Mouse (Mus musculus) stomach, postnatal 0 days (tissue): ENCODE data around the gene Irf6. TPM values are rescaled to one million over a fixed set of nuclear protein-coding genes. Genes with fewer than 3 reads are reported as not detected.

ENCODE experiments used
- ATAC-seq: fragments of 200-750 bp; cut with Nextera tagmentation; 2 replicates; pipeline ENCODE4 v1.8.0; 2017; ENCODE audit not compliant: low FRiP score, low TSS enrichment
- DNase-seq: peaks from one replicate; pipeline ENCODE4 v3.0.0-alpha.2; 2016; ENCODE audit warnings: low spot score
- H3K27ac ChIP-seq: fragments of 300-500 bp; sonication (generic); replicated peaks from 2 replicates; pipeline ENCODE4 v1.5.1; 2014; ENCODE audit warnings: mild to moderate bottlenecking, control low read depth
- H3K27me3 ChIP-seq: fragments of 300-500 bp; sonication (generic); 2 replicates; pipeline ENCODE4 v1.6.1; 2014; ENCODE audit warnings: low read length; ENCODE audit not compliant: control insufficient read depth, insufficient read depth
- H3K36me3 ChIP-seq: fragments of 300-500 bp; sonication (generic); 2 replicates; pipeline ENCODE4 v1.6.1; 2014; ENCODE audit warnings: low read length, mixed read lengths; ENCODE audit not compliant: control insufficient read depth, insufficient read depth
- H3K4me1 ChIP-seq: fragments of 300-500 bp; sonication (generic); replicated peaks from 2 replicates; pipeline ENCODE4 v1.6.1; 2014; ENCODE audit warnings: antibody characterized with exemption; ENCODE audit not compliant: control insufficient read depth, insufficient read depth
- H3K4me2 ChIP-seq: fragments of 300-500 bp; sonication (generic); replicated peaks from 2 replicates; pipeline ENCODE4 v1.6.1; 2014; ENCODE audit warnings: low read depth, mild to moderate bottlenecking, control low read depth, moderate library complexity
- H3K4me3 ChIP-seq: fragments of 300-500 bp; sonication (generic); 2 replicates; pipeline ENCODE4 v1.5.1; 2014; ENCODE audit warnings: low read depth, low read length, control low read depth
- H3K9ac ChIP-seq: fragments of 300-500 bp; sonication (generic); 2 replicates; pipeline ENCODE4 v1.6.1; 2014; ENCODE audit warnings: mild to moderate bottlenecking, low read length, control low read depth, mixed read lengths
- H3K9me3 ChIP-seq: fragments of 300-500 bp; sonication (generic); 2 replicates; pipeline ENCODE4 v1.6.1; 2016; ENCODE audit warnings: low read length; ENCODE audit not compliant: control insufficient read depth
- CTCF ChIP-seq: IDR thresholded peaks from 2 replicates; pipeline ENCODE4 v1.5.1; 2016; ENCODE audit warnings: antibody characterized with exemption, low read depth, mild to moderate bottlenecking, moderate library complexity
- EP300 ChIP-seq: optimal IDR thresholded peaks from 2 replicates; pipeline ENCODE3; 2016; ENCODE audit warnings: antibody characterized with exemption
- WGBS: fragments of 180-500 bp; shearing (Covaris S2); extraction: QIAGEN DNeasy Blood & Tissue Kit; methylation state at CpG from one replicate; pipeline ENCODE4 v1.1.7; 2014; 5-methylcytosine and 5-hydroxymethylcytosine counted together
- polyA plus RNA-seq: library from polyadenylated mRNA; unstranded; fragments of >200 nt; fragmentation: Nextera tagmentation; extraction: Ambion mirVana; gene quantifications from 2 replicates; pipeline ENCODE4 v1.2.1, GENCODE M21; 2015

Gene Irf6
- polyA plus RNA-seq, 1 experiment from 2014 or later = 40.7 TPM

- Histone ChIP-seq H3K27ac (no peak overlapping the region), H3K9ac (no peak overlapping the region), H3K4me3 (no peak overlapping the region), H3K4me2 (no peak overlapping the region), H3K4me1 (0 out of 2 replicates have a peak, but pooled peaks cover 2% of the 10 kb centered on the region), H3K36me3 (peaks cover 5% of the 10 kb centered on the region; the same call in 1 of the 2 replicates), H3K9me3 (no peaks in the 10 kb centered on the region), H3K27me3 (no peaks in the 10 kb centered on the region)
- DNase-seq = no peak
- TF ChIP-seq EP300 = no peak
- no peak for TF ChIP-seq CTCF
- ATAC-seq = no peak
Measured at GRCm38 (mm10) chr1:193132385-193132784, 20.5 kb upstream of the Irf6 start.

- TF ChIP-seq CTCF (peak; percentile 48), EP300 (no peak)
- DNase-seq (no peak), ATAC-seq (no peak)
- Histone ChIP-seq H3K9me3 (no peaks in the 10 kb centered on the region), H3K36me3 (no peaks in the 10 kb centered on the region), H3K4me2 (no peak overlapping the region), H3K9ac (no peak overlapping the region), H3K4me3 (no peak overlapping the region), H3K27me3 (no peaks in the 10 kb centered on the region), H3K27ac (no peak overlapping the region), H3K4me1 (0 out of 2 replicates have a peak, but pooled peaks cover 2% of the 10 kb centered on the region)
- WGBS = 91% methylated on average over 1 of the region's 1 CpGs
Measured at GRCm38 (mm10) chr1:193133726-193134125, 19.2 kb upstream of the Irf6 start.

- no peaks in the 10 kb centered on the region for H3K27me3 ChIP-seq
- no peak overlapping the region for H3K27ac ChIP-seq
- no peaks in the 10 kb centered on the region for H3K9me3 ChIP-seq
- WGBS = 32% methylated on average over 7 of the region's 7 CpGs
- no peak overlapping the region for H3K4me2 ChIP-seq
- ATAC-seq = no peak
- no peak for DNase-seq
- no peaks in the 10 kb centered on the region for H3K4me1 ChIP-seq
- TF ChIP-seq EP300 = no peak
- no peak for TF ChIP-seq CTCF
- no peaks in the 10 kb centered on the region for H3K36me3 ChIP-seq
- no peak overlapping the region for H3K4me3 ChIP-seq
- no peak overlapping the region for H3K9ac ChIP-seq
Measured at GRCm38 (mm10) chr1:193138087-193138486, 14.8 kb upstream of the Irf6 start.

GRCm38 (mm10) chr1:193138669-193139068 is 14.2 kb upstream of the Irf6 start:
- Histone ChIP-seq H3K4me1 (no peaks in the 10 kb centered on the region), H3K4me2 (no peak overlapping the region), H3K36me3 (no peaks in the 10 kb centered on the region), H3K4me3 (no peak overlapping the region), H3K9ac (no peak overlapping the region), H3K27ac (no peak overlapping the region), H3K27me3 (no peaks in the 10 kb centered on the region), H3K9me3 (no peaks in the 10 kb centered on the region)
- ATAC-seq (peak; percentile 31; the same call in 1 of the 2 replicates), DNase-seq (no peak)
- 33% methylated on average over 3 of the region's 3 CpGs for WGBS
- TF ChIP-seq EP300 = no peak
- TF ChIP-seq CTCF = no peak

GRCm38 (mm10) chr1:193141118-193141517 is 11.8 kb upstream of the Irf6 start:
- Histone ChIP-seq H3K9me3 (no peaks in the 10 kb centered on the region), H3K36me3 (no peaks in the 10 kb centered on the region), H3K4me1 (no peaks in the 10 kb centered on the region), H3K9ac (no peak overlapping the region), H3K4me2 (no peak overlapping the region), H3K4me3 (no peak overlapping the region), H3K27ac (peak overlapping the region; percentile 86), H3K27me3 (no peaks in the 10 kb centered on the region)
- no peak for TF ChIP-seq CTCF
- TF ChIP-seq EP300 = peak; percentile 55
- 57% methylated on average over 7 of the region's 7 CpGs for WGBS
- no peak for DNase-seq
- no peak for ATAC-seq

- Histone ChIP-seq H3K9ac (no peak overlapping the region), H3K36me3 (no peaks in the 10 kb centered on the region), H3K4me3 (no peak overlapping the region), H3K9me3 (no peaks in the 10 kb centered on the region), H3K27ac (no peak overlapping the region), H3K4me2 (no peak overlapping the region), H3K4me1 (no peaks in the 10 kb centered on the region), H3K27me3 (no peaks in the 10 kb centered on the region)
- DNase-seq (no peak), ATAC-seq (no peak)
- WGBS = 73% methylated on average over 8 of the region's 8 CpGs
- TF ChIP-seq CTCF = no peak
- TF ChIP-seq EP300 = no peak
Measured at GRCm38 (mm10) chr1:193142517-193143062, 10.3 kb upstream of the Irf6 start.
